Mouse (Mus musculus): ENCODE data around the gene St5. TPM values are rescaled to one million over a fixed set of nuclear protein-coding genes. Genes with fewer than 3 reads are reported as not detected.

St5 gene
- total and polyA plus RNA-seq, 3 experiments, result 2.6 to 3.4 TPM; not detected in 1

GRCm38 (mm10) chr7:109674944-109675628 is 28.3 kb downstream of the St5 start:
- no peak overlapping the region for H3K27ac ChIP-seq (ENCODE audit: control insufficient read depth, low read depth, low read length)

GRCm38 (mm10) chr7:109671581-109672471 is 31.6 kb downstream of the St5 start:
- Histone ChIP-seq H3K27me3 (ENCODE audit: control insufficient read depth in 1 of 2, insufficient read depth in 2 of 2, low read length in 2 of 2) (no peaks in the 10 kb centered on the region), H3K4me3 (ENCODE audit: control insufficient read depth in 1 of 2, insufficient read depth in 1 of 2, low read depth in 2 of 2, low read length in 2 of 2) (no peak overlapping the region), H3K9ac (ENCODE audit: control insufficient read depth, low read depth, low read length, poor library complexity, severe bottlenecking) (no peak overlapping the region), H3K4me1 (ENCODE audit: control insufficient read depth in 1 of 2, insufficient read depth in 2 of 2, low read length in 2 of 2) (no peaks in the 10 kb centered on the region), H3K36me3 (ENCODE audit: control insufficient read depth in 1 of 2, insufficient read depth in 2 of 2, low read length in 2 of 2) (no peaks in the 10 kb centered on the region), H3K27ac (ENCODE audit: control insufficient read depth, low read depth, low read length) (no peak overlapping the region), H3K9me3 (replicated peaks; ENCODE audit: insufficient read depth, low read length) (no peaks in the 10 kb centered on the region), H3K79me2 (ENCODE audit: control insufficient read depth, insufficient read depth, low read length, poor library complexity) (no peaks in the 10 kb centered on the region)
- TF ChIP-seq NRF1 (IDR thresholded peaks at IDR 0.05; ENCODE audit: insufficient read depth, low read depth, low read length, poor library complexity, severe bottlenecking) (no peak), E2F4 (IDR thresholded peaks at IDR 0.05; ENCODE audit: borderline replicate concordance, low read depth, low read length) (no peak), RCOR1 (IDR thresholded peaks at IDR 0.05; ENCODE audit: low read depth, low read length) (no peak), MXI1 (IDR thresholded peaks at IDR 0.05; ENCODE audit: low read depth, low read length) (no peak), USF2 (IDR thresholded peaks at IDR 0.05; ENCODE audit: borderline replicate concordance in 1 of 2, insufficient read depth in 1 of 2, low read depth in 1 of 2, low read length in 2 of 2) (no peak), ZKSCAN1 (IDR thresholded peaks at IDR 0.05; ENCODE audit: low read depth, low read length) (no peak), UBTF (IDR thresholded peaks at IDR 0.05; ENCODE audit: borderline replicate concordance, insufficient read depth, low read depth, low read length) (no peak), ZC3H11A (IDR thresholded peaks at IDR 0.05; ENCODE audit: low read depth, low read length) (no peak), MYC (IDR thresholded peaks at IDR 0.05; ENCODE audit: low read depth, low read length) (no peak), CHD1 (IDR thresholded peaks at IDR 0.05; ENCODE audit: low read depth, low read length) (no peak), USF1 (IDR thresholded peaks at IDR 0.05; ENCODE audit: low read depth, low read length) (no peak), EP300 (IDR thresholded peaks at IDR 0.05; ENCODE audit: low read depth in 1 of 2, low read length in 2 of 2) (no peak), MAZ (IDR thresholded peaks at IDR 0.05; ENCODE audit: low read depth, low read length) (no peak), POLR2AphosphoS5 (IDR thresholded peaks at IDR 0.05; ENCODE audit: borderline replicate concordance, low read depth, low read length) (no peak)
- DNase-seq (ENCODE audit: low read depth, low spot score), result no peak

More at GRCm38 (mm10) chr7:109674944-109675628, 28.3 kb downstream of the St5 start:
- H3K9me3 ChIP-seq (replicated peaks; ENCODE audit: insufficient read depth, low read length), result no peaks in the 10 kb centered on the region
- no peaks in the 10 kb centered on the region for H3K36me3 ChIP-seq (ENCODE audit: control insufficient read depth in 1 of 2, insufficient read depth in 2 of 2, low read length in 2 of 2)
- no peak for TF ChIP-seq USF1 (IDR thresholded peaks at IDR 0.05; ENCODE audit: low read depth, low read length)
- TF ChIP-seq CHD2 (IDR thresholded peaks at IDR 0.05; ENCODE audit: low read length), result no peak
- TF ChIP-seq KAT2A (conservative IDR thresholded peaks at IDR 0.05; ENCODE audit: low read depth, low read length), result no peak
- no peak for TF ChIP-seq NRF1 (IDR thresholded peaks at IDR 0.05; ENCODE audit: insufficient read depth, low read depth, low read length, poor library complexity, severe bottlenecking)
- no peak for TF ChIP-seq CTCF (IDR thresholded peaks at IDR 0.05 in 2 of 3, conservative IDR thresholded peaks at IDR 0.05 in 1 of 3; ENCODE audit: control insufficient read depth in 1 of 3, insufficient read depth in 1 of 3, low read depth in 2 of 3, low read length in 3 of 3, poor library complexity in 1 of 3, severe bottlenecking in 1 of 3)
- TF ChIP-seq ELF1 (IDR thresholded peaks at IDR 0.05; ENCODE audit: low read depth, low read length), result no peak
- no peak for TF ChIP-seq EP300 (IDR thresholded peaks at IDR 0.05; ENCODE audit: low read depth in 1 of 2, low read length in 2 of 2)
- no peak for TF ChIP-seq MYB (IDR thresholded peaks at IDR 0.05; ENCODE audit: low read depth, low read length)
- H3K4me1 ChIP-seq (ENCODE audit: control insufficient read depth in 1 of 2, insufficient read depth in 2 of 2, low read length in 2 of 2), result no peaks in the 10 kb centered on the region
- no peaks in the 10 kb centered on the region for H3K79me2 ChIP-seq (ENCODE audit: control insufficient read depth, insufficient read depth, low read length, poor library complexity)
- H3K4me3 ChIP-seq (ENCODE audit: control insufficient read depth in 1 of 2, insufficient read depth in 1 of 2, low read depth in 2 of 2, low read length in 2 of 2), result no peak overlapping the region
- H3K27me3 ChIP-seq (ENCODE audit: control insufficient read depth in 1 of 2, insufficient read depth in 2 of 2, low read length in 2 of 2), result no peaks in the 10 kb centered on the region
- H3K9ac ChIP-seq (ENCODE audit: control insufficient read depth, low read depth, low read length, poor library complexity, severe bottlenecking), result no peak overlapping the region
- no peak for DNase-seq (ENCODE audit: low read depth, low spot score)
